Mouse (Mus musculus) CH12.LX (cell line): Measurements from ENCODE around the gene Ano9.

Experiments used
- CTCF ChIP-seq, 2 experiments: IDR thresholded peaks in 1 of 2; conservative IDR thresholded peaks in 1 of 2; 2 replicates each; pipeline ENCODE4 v1.5.1; 2011 to 2012; ENCODE audit warnings: low read depth in 2 of 2, low read length in 2 of 2, improper control_type of control experiment in 1 of 2, inconsistent platforms in 1 of 2, mild to moderate bottlenecking in 1 of 2, moderate library complexity in 1 of 2
- E2F4 ChIP-seq: IDR thresholded peaks from 2 replicates; pipeline ENCODE4 v1.6.1; 2011; ENCODE audit warnings: low read depth, low read length, improper control_type of control experiment; ENCODE audit not compliant: insufficient replicate concordance
- ELF1 ChIP-seq: IDR thresholded peaks from 2 replicates; pipeline ENCODE4 v1.6.1; 2014; ENCODE audit warnings: low read depth, mild to moderate bottlenecking, inconsistent platforms, low read length, improper control_type of control experiment
- EP300 ChIP-seq: IDR thresholded peaks from 2 replicates; pipeline ENCODE4 v1.6.1; 2011; ENCODE audit warnings: low read length, improper control_type of control experiment
- HCFC1 ChIP-seq: IDR thresholded peaks from 2 replicates; pipeline ENCODE4 v1.6.1; 2012; ENCODE audit warnings: low read depth, mild to moderate bottlenecking, inconsistent platforms, low read length, improper control_type of control experiment
- JUND ChIP-seq: conservative IDR thresholded peaks from 2 replicates; pipeline ENCODE4 v1.6.1; 2011; ENCODE audit warnings: low read depth, low read length, improper control_type of control experiment
- KAT2A ChIP-seq: IDR thresholded peaks from 2 replicates; pipeline ENCODE4 v1.6.1; 2012; ENCODE audit warnings: low read length, improper control_type of control experiment, inconsistent platforms; ENCODE audit not compliant: insufficient replicate concordance
- MEF2A ChIP-seq: IDR thresholded peaks from 2 replicates; pipeline ENCODE4 v1.6.1; 2014; ENCODE audit warnings: low read depth, mild to moderate bottlenecking, inconsistent platforms, low read length, improper control_type of control experiment, borderline replicate concordance
- POLR2A ChIP-seq: IDR thresholded peaks from 2 replicates; pipeline ENCODE4 v1.6.1; 2011; ENCODE audit warnings: low read depth, mild to moderate bottlenecking, improper control_type of control experiment, low read length
- POLR2AphosphoS2 ChIP-seq: IDR thresholded peaks from 2 replicates; pipeline ENCODE4 v1.6.1; 2011; ENCODE audit warnings: low read depth, low read length, improper control_type of control experiment
- SMC3 ChIP-seq: IDR thresholded peaks from 2 replicates; pipeline ENCODE4 v1.6.1; 2011; ENCODE audit warnings: low read depth, low read length, improper control_type of control experiment
- TCF12 ChIP-seq: IDR thresholded peaks from 2 replicates; pipeline ENCODE4 v1.6.1; 2014; ENCODE audit warnings: low read depth, mild to moderate bottlenecking, inconsistent platforms, low read length, improper control_type of control experiment
- ZKSCAN1 ChIP-seq: IDR thresholded peaks from 2 replicates; pipeline ENCODE4 v1.6.1; 2012; ENCODE audit warnings: low read depth, inconsistent platforms, low read length, improper control_type of control experiment, borderline replicate concordance
- ZMIZ1 ChIP-seq: IDR thresholded peaks from 2 replicates; pipeline ENCODE4 v1.6.1; 2012; ENCODE audit warnings: low read depth, mild to moderate bottlenecking, inconsistent platforms, low read length, improper control_type of control experiment

DNA sequence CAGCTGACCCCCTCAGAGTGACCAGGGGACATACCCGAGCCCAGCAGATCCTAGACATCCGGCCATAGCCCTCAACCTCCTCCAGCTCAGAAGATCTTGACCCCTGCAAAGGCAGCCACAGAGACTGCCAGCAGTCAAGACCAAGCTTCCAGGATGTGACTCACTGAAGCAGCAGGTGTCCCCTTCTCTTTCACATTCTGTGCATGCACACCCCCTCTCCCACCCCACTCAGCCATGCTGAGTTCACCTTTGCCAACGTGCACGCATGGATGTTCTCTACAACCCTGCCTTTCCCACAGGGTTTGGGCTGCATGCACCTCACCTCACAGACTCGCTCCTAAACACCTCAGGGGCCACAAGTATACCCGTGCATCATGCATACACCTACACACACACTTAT, 21.6 kb downstream of the Ano9 start:
- no peak for TF ChIP-seq E2F4
- TF ChIP-seq ZKSCAN1, result no peak
- no peak for TF ChIP-seq EP300
- TF ChIP-seq TCF12, result no peak
- TF ChIP-seq SMC3, result no peak
- no peak for TF ChIP-seq CTCF (conservative IDR thresholded peaks at IDR 0.05 in 1 of 2, IDR thresholded peaks at IDR 0.05 in 1 of 2; ENCODE audit: low read depth in 2 of 2, low read length in 2 of 2)
- TF ChIP-seq POLR2AphosphoS2, result no peak
- TF ChIP-seq JUND, result no peak
- TF ChIP-seq KAT2A, result no peak
- no peak for TF ChIP-seq HCFC1
- TF ChIP-seq MEF2A, result no peak
- TF ChIP-seq POLR2A, result no peak
- TF ChIP-seq ELF1, result no peak
- no peak for TF ChIP-seq ZMIZ1
